ENCODE assay signal across 14 mouse cellular contexts in genomic region chr6:89288156-89288555, GRCm38 (mm10).
DNase-seq lines count a peak whose midpoint lies in the region; TF ChIP-seq lines count a peak whose summit lies in the region.
"Had no signal": no experiment of that assay in that cellular context is flagged by ENCODE, and none has a peak within 500 bp of the region (broad histone marks: within the 10 kb centered on the region; RNA-seq: fewer than 3 reads in every experiment).

No protein-coding gene starts in this region.

- in situ Hi-C loops in CH12.LX (cut with MboI; ENCODE audit: low pct_ligation_motif_present, low pct_unique_long_range_greater_than_20kb, low sequenced_read_pairs), result no loop called here

- dilution Hi-C loops in CH12.LX (cut with MboI; ENCODE audit: extremely low pct_ligation_motif_present, extremely low pct_unique_long_range_greater_than_20kb, low sequenced_read_pairs), result no loop called here

- TF ChIP-seq EP300 in CH12.LX (IDR thresholded peaks at IDR 0.05; ENCODE audit: low read length), result peak; percentile 88

- DNase-seq in lung, postnatal 25 days (ENCODE audit: low spot score), result peak; percentile 25
- no peak for DNase-seq in lung, postnatal 4 days
- DNase-seq in CH12.LX (ENCODE audit: extremely low read depth), result peak; percentile 94
- peak; percentile 57 for DNase-seq in induced T-regulatory cell, adult 2 months (ENCODE audit: low read depth)
- peak; percentile 83 for DNase-seq in thymus, postnatal 0 days (ENCODE audit: low spot score)
- DNase-seq in left cerebral cortex, postnatal 4 days, result no peak
- DNase-seq in yolk sac, embryonic 10.5 days (ENCODE audit: low spot score), result no peak
- no peak for DNase-seq in kidney, postnatal 14 days
- DNase-seq: adrenal gland, postnatal 36 days; heart, adult 2 months; kidney, postnatal 10 days had no signal

- H3K36me3 ChIP-seq in CH12.LX (replicated peaks in 1 of 2; ENCODE audit: control insufficient read depth in 1 of 2, insufficient read depth in 1 of 2, low read length in 1 of 2), result peaks cover 4 to 14% of the 10 kb centered on the region in 2 experiments
- H3K36me3 ChIP-seq: embryonic facial prominence, embryonic 12.5 days; liver, embryonic 12.5 days; neural tube, embryonic 13.5 days had no signal

- H3K79me2 ChIP-seq in CH12.LX (replicated peaks; ENCODE audit: control insufficient read depth, extremely low read depth, insufficient read depth, poor library complexity, severe bottlenecking), result no peaks in the 10 kb centered on the region

- intact Hi-C loops in left cerebral cortex, postnatal 4 days (cut with DNase I), result no loop called here

- peak overlapping the region; percentile 42 for H3K27ac ChIP-seq in CH12.LX (ENCODE audit: insufficient read depth, low read depth)
- H3K27ac ChIP-seq: embryonic facial prominence, embryonic 12.5 days; heart, adult 2 months; liver, embryonic 12.5 days; neural tube, embryonic 13.5 days had no signal

- peaks cover 8% of the 10 kb centered on the region for H3K9me3 ChIP-seq in CH12.LX (replicated peaks; ENCODE audit: low read length)
- H3K9me3 ChIP-seq: embryonic facial prominence, embryonic 12.5 days; neural tube, embryonic 13.5 days had no signal

- peaks cover 22 to 75% of the 10 kb centered on the region in 2 experiments for H3K4me1 ChIP-seq in CH12.LX (ENCODE audit: control insufficient read depth in 1 of 2, insufficient read depth in 2 of 2)
- H3K4me1 ChIP-seq: liver, embryonic 12.5 days had no signal

- TF ChIP-seq RAD21 in CH12.LX (IDR thresholded peaks at IDR 0.05; ENCODE audit: low read depth, low read length), result peak; percentile 13; the same call in 1 of the 2 replicates

- H3K4me2 ChIP-seq in CH12.LX (ENCODE audit: insufficient read depth, low read depth, poor library complexity, severe bottlenecking), result peak overlapping the region; percentile 55
- H3K4me2 ChIP-seq: embryonic facial prominence, embryonic 12.5 days; liver, embryonic 12.5 days; neural tube, embryonic 13.5 days had no signal

- TF ChIP-seq CTCF in CH12.LX (conservative IDR thresholded peaks at IDR 0.05 in 1 of 2, IDR thresholded peaks at IDR 0.05 in 1 of 2; ENCODE audit: low read depth in 2 of 2, low read length in 2 of 2), result no peak

- no peak overlapping the region for H3K4me3 ChIP-seq in CH12.LX (replicated peaks in 1 of 3; ENCODE audit: low read depth in 2 of 3, low read length in 2 of 3, poor library complexity in 1 of 3)
- H3K4me3 ChIP-seq: embryonic facial prominence, embryonic 12.5 days; heart, adult 2 months; liver, embryonic 12.5 days; neural tube, embryonic 13.5 days had no signal

- no peaks in the 10 kb centered on the region for H3K27me3 ChIP-seq in CH12.LX (replicated peaks)
- H3K27me3 ChIP-seq: embryonic facial prominence, embryonic 12.5 days; neural tube, embryonic 13.5 days had no signal

- TF ChIP-seq POLR2A in CH12.LX (IDR thresholded peaks at IDR 0.05; ENCODE audit: low read depth, low read length), result peak; percentile 47; the same call in 1 of the 2 replicates

- peak overlapping the region; percentile 16; the same call in 1 of the 2 replicates for H3K9ac ChIP-seq in CH12.LX (ENCODE audit: insufficient read depth, low read depth)
- H3K9ac ChIP-seq: embryonic facial prominence, embryonic 12.5 days; liver, embryonic 12.5 days; neural tube, embryonic 13.5 days had no signal

TF ChIP-seq in CH12.LX, 34 proteins besides CTCF, POLR2A, EP300 and RAD21:
- TF ChIP-seq ZKSCAN1 (IDR thresholded peaks at IDR 0.05; ENCODE audit: borderline replicate concordance, low read depth, low read length) (no peak), ZNF384 (IDR thresholded peaks at IDR 0.05; ENCODE audit: low read depth, low read length) (no peak), IRF4 (IDR thresholded peaks at IDR 0.05; ENCODE audit: low read depth, low read length) (peak; percentile 65; the same call in 1 of the 2 replicates), HCFC1 (IDR thresholded peaks at IDR 0.05; ENCODE audit: low read depth, low read length) (peak; percentile 55), ETS1 (conservative IDR thresholded peaks at IDR 0.05; ENCODE audit: low read depth, low read length) (peak; percentile 88), KAT2A (IDR thresholded peaks at IDR 0.05; ENCODE audit: insufficient replicate concordance, low read length) (0 out of 2 replicates have a peak, but pooled peaks have one; percentile 30), MAZ (IDR thresholded peaks at IDR 0.05; ENCODE audit: low read depth, low read length) (peak; percentile 86), UBTF (IDR thresholded peaks at IDR 0.05; ENCODE audit: low read depth, low read length) (no peak), JUND (conservative IDR thresholded peaks at IDR 0.05; ENCODE audit: low read depth, low read length) (peak; percentile 49; the same call in 1 of the 2 replicates), SMC3 (IDR thresholded peaks at IDR 0.05; ENCODE audit: low read depth, low read length) (peak; percentile 6; the same call in 1 of the 2 replicates), PAX5 (IDR thresholded peaks at IDR 0.05; ENCODE audit: low read length) (no peak), ELF1 (IDR thresholded peaks at IDR 0.05; ENCODE audit: low read depth, low read length) (peak; percentile 93), NELFE (IDR thresholded peaks at IDR 0.05; ENCODE audit: low read depth, low read length) (peak; percentile 52; the same call in 1 of the 2 replicates), SIN3A (IDR thresholded peaks at IDR 0.05; ENCODE audit: low read length) (peak; percentile 93), MAX (IDR thresholded peaks at IDR 0.05; ENCODE audit: low read length) (peak; percentile 52; the same call in 1 of the 2 replicates), POLR2AphosphoS2 (IDR thresholded peaks at IDR 0.05; ENCODE audit: low read depth, low read length) (no peak), NRF1 (IDR thresholded peaks at IDR 0.05; ENCODE audit: low read depth, low read length) (no peak), E2F4 (IDR thresholded peaks at IDR 0.05; ENCODE audit: insufficient replicate concordance, low read depth, low read length) (0 out of 2 replicates have a peak, but pooled peaks have one; percentile 11), TCF12 (IDR thresholded peaks at IDR 0.05; ENCODE audit: low read depth, low read length) (peak; percentile 92), ZMIZ1 (IDR thresholded peaks at IDR 0.05; ENCODE audit: low read depth, low read length) (no peak; the same call in 1 of the 2 replicates), RCOR1 (conservative IDR thresholded peaks at IDR 0.05; ENCODE audit: low read depth, low read length) (peak; percentile 74), TBP (conservative IDR thresholded peaks at IDR 0.05; ENCODE audit: low read depth, low read length) (peak; percentile 85), MEF2A (IDR thresholded peaks at IDR 0.05; ENCODE audit: borderline replicate concordance, low read depth, low read length) (0 out of 2 replicates have a peak, but pooled peaks have one; percentile 81), BHLHE40 (IDR thresholded peaks at IDR 0.05; ENCODE audit: low read depth, low read length) (peak; percentile 68), CHD2 (IDR thresholded peaks at IDR 0.05; ENCODE audit: low read length) (peak; percentile 92), MXI1 (IDR thresholded peaks at IDR 0.05; ENCODE audit: low read depth, low read length) (peak; percentile 36; the same call in 1 of the 2 replicates), MAFK (IDR thresholded peaks at IDR 0.05; ENCODE audit: insufficient replicate concordance, low read length) (peak; percentile 57; the same call in 1 of the 2 replicates), MYC (IDR thresholded peaks at IDR 0.05; ENCODE audit: low read depth, low read length) (peak; percentile 60)

Comparison
In these comparisons a context has a peak if more than half of its experiments do, and no peak if none do; other contexts are left out.
1. DNase-seq: peak in lung, postnatal 25 days (single experiment), CH12.LX (single experiment), induced T-regulatory cell, adult 2 months (single experiment) and thymus, postnatal 0 days (single experiment); none in lung, postnatal 4 days (0 of 2), left cerebral cortex, postnatal 4 days (single experiment), yolk sac, embryonic 10.5 days (single experiment) and kidney, postnatal 14 days (single experiment).